Mouse (Mus musculus) brain, embryonic 14.5 days (tissue): ENCODE measurements around the gene Commd1.

Source experiments
- CTCF ChIP-seq: fragments of 200-500 bp; IDR thresholded peaks from 2 replicates; pipeline ENCODE4 v1.5.1; 2012; ENCODE audit warnings: inconsistent platforms, mild to moderate bottlenecking, moderate library complexity, borderline replicate concordance; ENCODE audit not compliant: insufficient read depth, insufficient read length; ENCODE audit errors: extremely low read depth
- POLR2A ChIP-seq: fragments of 200-500 bp; IDR thresholded peaks from 2 replicates; pipeline ENCODE4 v1.6.1; 2012; ENCODE audit warnings: mild to moderate bottlenecking, inconsistent platforms, borderline replicate concordance; ENCODE audit not compliant: poor library complexity, insufficient read depth, insufficient read length, severe bottlenecking; ENCODE audit errors: extremely low read depth

DNA sequence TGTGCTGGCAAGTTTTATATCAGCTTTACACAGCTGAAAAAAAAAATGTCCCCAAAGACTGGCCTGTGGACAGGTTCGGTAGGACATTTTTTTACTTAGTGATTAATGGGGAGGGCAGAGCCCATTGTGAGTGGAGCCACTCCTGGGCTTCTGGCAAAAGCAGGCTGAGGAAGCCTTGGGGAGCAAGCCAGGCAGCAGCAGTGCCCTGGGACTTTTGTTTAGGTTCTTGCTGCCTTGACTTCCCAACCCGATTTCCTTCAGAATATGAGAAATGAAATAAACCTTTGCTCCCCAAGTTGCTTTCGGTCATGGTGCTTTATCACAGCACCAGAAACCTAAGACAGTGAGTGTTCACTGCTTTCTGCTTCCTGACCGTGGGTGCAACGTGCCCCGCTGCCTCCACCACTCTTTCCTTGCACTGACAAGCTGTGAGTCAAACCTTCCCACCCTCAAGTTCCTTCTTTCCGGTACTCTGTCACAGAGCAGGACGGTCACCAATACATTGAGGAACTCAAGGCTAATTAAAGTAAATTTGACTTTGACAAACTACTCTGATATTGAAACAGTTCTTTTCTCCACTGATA lies 53.5 kb downstream of the Commd1 start:
- no peak for TF ChIP-seq CTCF
- no peak for TF ChIP-seq POLR2A
